Mouse (Mus musculus): ENCODE measurements around the gene Slc19a1. TPM values are rescaled to one million over a fixed set of nuclear protein-coding genes. Genes with fewer than 3 reads are reported as not detected.

The Slc19a1 gene
- 10 to 100 TPM; 17.4 to 28.6 (median 22.8) TPM for total RNA-seq (2022)

- DNase-seq (ENCODE audit: low spot score in 2 of 2), result no peak
Measured at GRCm38 (mm10) chr10:77031768-77032375, at the start of gene Slc19a1. TSS of gene Slc19a1 (plus strand) at chr10:77032241.

- no peak for DNase-seq (ENCODE audit: low spot score in 2 of 2)
Measured at GRCm38 (mm10) chr10:76988586-76988985, 43.5 kb upstream of the Slc19a1 start.

GRCm38 (mm10) chr10:76992456-76992855, 39.6 kb upstream of the Slc19a1 start:
- DNase-seq (ENCODE audit: low spot score in 2 of 2), result no peak

GRCm38 (mm10) chr10:76997759-76998513, 34.1 kb upstream of the Slc19a1 start:
- DNase-seq (ENCODE audit: low spot score in 2 of 2), result no peak

GRCm38 (mm10) chr10:77004936-77005335, 27.1 kb upstream of the Slc19a1 start:
- no peak for DNase-seq (ENCODE audit: low spot score in 2 of 2)

- no peak for DNase-seq (ENCODE audit: low spot score in 2 of 2)
Measured at GRCm38 (mm10) chr10:77007433-77008108, 24.5 kb upstream of the Slc19a1 start.

- peak; percentile 53 to 79 for DNase-seq (ENCODE audit: low spot score in 2 of 2)
Measured at GRCm38 (mm10) chr10:77008109-77008561, 23.9 kb upstream of the Slc19a1 start.

- peak in 1 of 2 experiments; percentile 13 for DNase-seq (ENCODE audit: low spot score in 2 of 2)
Measured at GRCm38 (mm10) chr10:77008698-77009097, 23.3 kb upstream of the Slc19a1 start.

GRCm38 (mm10) chr10:77011681-77012080, 20.4 kb upstream of the Slc19a1 start:
- no peak for DNase-seq (ENCODE audit: low spot score in 2 of 2)

- no peak for DNase-seq (ENCODE audit: low spot score in 2 of 2)
Measured at GRCm38 (mm10) chr10:77016080-77016479, 16.0 kb upstream of the Slc19a1 start.

GRCm38 (mm10) chr10:77016499-77016898, 15.5 kb upstream of the Slc19a1 start:
- no peak for DNase-seq (ENCODE audit: low spot score in 2 of 2)

GRCm38 (mm10) chr10:77017061-77017460, 15.0 kb upstream of the Slc19a1 start:
- no peak for DNase-seq (ENCODE audit: low spot score in 2 of 2)

GRCm38 (mm10) chr10:77017662-77018061, 14.4 kb upstream of the Slc19a1 start:
- DNase-seq (ENCODE audit: low spot score in 2 of 2), result no peak

GRCm38 (mm10) chr10:77021399-77022052, 10.5 kb upstream of the Slc19a1 start:
- peak; percentile 79 to 86 for DNase-seq (ENCODE audit: low spot score in 2 of 2)

GRCm38 (mm10) chr10:77022301-77023130, 9.5 kb upstream of the Slc19a1 start:
- no peak for DNase-seq (ENCODE audit: low spot score in 2 of 2)

- DNase-seq (ENCODE audit: low spot score in 2 of 2), result no peak
Measured at GRCm38 (mm10) chr10:77024231-77024630, 7.8 kb upstream of the Slc19a1 start.

- no peak for DNase-seq (ENCODE audit: low spot score in 2 of 2)
Measured at GRCm38 (mm10) chr10:77026944-77027343, 5.1 kb upstream of the Slc19a1 start.

GRCm38 (mm10) chr10:77028782-77029296, 3.2 kb upstream of the Slc19a1 start:
- DNase-seq (ENCODE audit: low spot score in 2 of 2), result no peak

GRCm38 (mm10) chr10:77029761-77030160, 2.3 kb upstream of the Slc19a1 start:
- DNase-seq (ENCODE audit: low spot score in 2 of 2), result no peak

- no peak for DNase-seq (ENCODE audit: low spot score in 2 of 2)
Measured at GRCm38 (mm10) chr10:77030666-77031065, 1.4 kb upstream of the Slc19a1 start.

All from layer of hippocampus, adult 8-10 months (tissue).